Mouse (Mus musculus): Measurements from ENCODE around the gene Gm20388. TPM values are rescaled to one million over a fixed set of nuclear protein-coding genes. Genes with fewer than 3 reads are reported as not detected.
A peak's percentile ranks its signal among the peaks of the same experiment; 100 is the strongest.

Gm20388 gene
- polyA plus RNA-seq, 1 experiment from 2014 or later: 7.4 TPM

- Histone ChIP-seq H3K9ac (no peak overlapping the region), H3K4me1 (peaks cover 12% of the 10 kb centered on the region), H3K4me3 (replicated peaks) (peak overlapping the region; percentile 18), H3K9me3 (replicated peaks) (no peaks in the 10 kb centered on the region), H3K27ac (no peak overlapping the region), H3K4me2 (peak overlapping the region; percentile 42), H3K27me3 (peaks cover 70% of the 10 kb centered on the region), H3K36me3 (no peaks in the 10 kb centered on the region)
- no peak for ATAC-seq (replicated peaks; ENCODE audit: low FRiP score)
- WGBS: 1% methylated on average over 49 of the region's 49 CpGs
These were observed 3981.4 kb downstream of the Gm20388 start for GRCm38 (mm10) chr8:123891883-123892585.

DNA sequence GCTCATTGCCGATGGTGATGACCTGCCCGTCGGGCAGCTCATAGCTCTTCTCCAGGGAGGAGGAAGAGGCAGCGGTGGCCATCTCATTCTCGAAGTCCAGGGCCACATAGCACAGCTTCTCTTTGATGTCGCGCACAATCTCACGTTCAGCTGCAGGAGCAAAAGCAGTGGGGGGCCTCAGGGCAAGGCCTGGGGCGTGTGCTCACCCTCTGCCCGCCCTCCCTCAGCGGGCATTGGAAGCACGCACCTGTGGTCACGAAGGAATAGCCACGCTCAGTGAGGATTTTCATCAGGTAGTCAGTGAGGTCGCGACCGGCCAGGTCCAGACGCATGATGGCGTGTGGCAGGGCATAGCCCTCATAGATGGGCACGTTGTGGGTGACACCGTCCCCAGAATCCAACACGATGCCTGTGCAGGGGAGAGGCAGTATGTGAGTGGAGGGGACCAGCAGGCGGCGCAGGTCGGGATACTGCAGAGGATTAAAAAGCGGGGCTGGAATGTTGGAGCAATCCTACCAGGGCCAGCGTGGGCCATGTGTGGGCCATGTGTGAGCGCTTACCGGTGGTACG lies 3982.0 kb downstream of the Gm20388 start:
- H3K36me3 ChIP-seq: no peaks in the 10 kb centered on the region
- no peak for ATAC-seq (replicated peaks; ENCODE audit: low FRiP score)
- H3K9me3 ChIP-seq (replicated peaks): no peaks in the 10 kb centered on the region
- peaks cover 12% of the 10 kb centered on the region for H3K4me1 ChIP-seq
- H3K27me3 ChIP-seq: peaks cover 70% of the 10 kb centered on the region
- 11% methylated on average over 30 of the region's 30 CpGs for WGBS
- H3K9ac ChIP-seq: no peak overlapping the region
- peak overlapping the region; percentile 18; the same call in 1 of the 2 replicates for H3K4me3 ChIP-seq (replicated peaks)
- H3K27ac ChIP-seq: no peak overlapping the region
- H3K4me2 ChIP-seq: peak overlapping the region; percentile 42

DNA sequence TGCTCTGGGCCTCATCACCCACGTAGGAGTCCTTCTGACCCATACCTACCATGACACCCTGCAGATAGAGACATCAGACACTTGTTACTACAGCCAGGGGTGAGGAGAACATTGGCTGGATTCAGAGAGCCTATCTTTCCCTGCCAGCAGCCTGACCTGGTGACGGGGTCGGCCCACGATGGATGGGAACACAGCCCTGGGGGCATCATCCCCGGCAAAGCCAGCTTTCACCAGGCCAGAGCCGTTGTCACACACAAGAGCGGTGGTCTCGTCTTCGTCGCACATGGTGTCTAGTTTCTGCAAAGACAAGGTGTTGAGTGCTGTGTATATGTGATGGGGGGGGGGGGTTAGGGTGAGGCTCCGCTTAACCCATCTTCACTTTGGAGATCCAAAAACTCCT lies 3982.8 kb downstream of the Gm20388 start:
- Histone ChIP-seq H3K9ac (no peak overlapping the region), H3K4me2 (no peak overlapping the region), H3K4me1 (peaks cover 12% of the 10 kb centered on the region), H3K27ac (no peak overlapping the region), H3K4me3 (replicated peaks) (no peak overlapping the region), H3K36me3 (no peaks in the 10 kb centered on the region), H3K27me3 (peaks cover 70% of the 10 kb centered on the region), H3K9me3 (replicated peaks) (no peaks in the 10 kb centered on the region)
- WGBS: 81% methylated on average over 11 of the region's 11 CpGs
- no peak for ATAC-seq (replicated peaks; ENCODE audit: low FRiP score)

GRCm38 (mm10) chr8:123894502-123895097 lies 3984.0 kb downstream of the Gm20388 start, which contains the start of gene Acta1:
Gene Acta1, minus strand, starts transcription at chr8:123894751.
- Histone ChIP-seq H3K27ac (no peak within 1 kb of the TSS), H3K4me3 (replicated peaks) (no peak within 1 kb of the TSS), H3K9me3 (replicated peaks) (no peaks in the 10 kb centered on the region), H3K36me3 (peaks cover 7% of the 10 kb centered on the region), H3K9ac (no peak within 1 kb of the TSS), H3K27me3 (peaks cover 69% of the 10 kb centered on the region), H3K4me2 (no peak within 1 kb of the TSS), H3K4me1 (peaks cover 12% of the 10 kb centered on the region)
- ATAC-seq (replicated peaks; ENCODE audit: low FRiP score): no peak
- WGBS: 22% methylated on average over 15 of the region's 15 CpGs

GRCm38 (mm10) chr8:123895230-123895629 lies 3984.6 kb downstream of the Gm20388 start:
- Histone ChIP-seq H3K4me1 (peaks cover 12% of the 10 kb centered on the region), H3K27me3 (peaks cover 63% of the 10 kb centered on the region), H3K9ac (no peak overlapping the region), H3K4me2 (no peak overlapping the region), H3K9me3 (replicated peaks) (no peaks in the 10 kb centered on the region), H3K36me3 (peaks cover 11% of the 10 kb centered on the region), H3K4me3 (replicated peaks) (no peak overlapping the region), H3K27ac (no peak overlapping the region)
- 61% methylated on average over 4 of the region's 4 CpGs for WGBS
- no peak for ATAC-seq (replicated peaks; ENCODE audit: low FRiP score)

- Histone ChIP-seq H3K27ac (no peak overlapping the region), H3K4me2 (no peak overlapping the region), H3K27me3 (peaks cover 57% of the 10 kb centered on the region), H3K9me3 (replicated peaks) (no peaks in the 10 kb centered on the region), H3K9ac (no peak overlapping the region), H3K36me3 (peaks cover 17% of the 10 kb centered on the region), H3K4me3 (replicated peaks) (no peak overlapping the region), H3K4me1 (peaks cover 12% of the 10 kb centered on the region)
- no peak for ATAC-seq (replicated peaks; ENCODE audit: low FRiP score)
- WGBS: 72% methylated on average over 9 of the region's 9 CpGs
These were observed 3985.2 kb downstream of the Gm20388 start for GRCm38 (mm10) chr8:123895680-123896365.

DNA sequence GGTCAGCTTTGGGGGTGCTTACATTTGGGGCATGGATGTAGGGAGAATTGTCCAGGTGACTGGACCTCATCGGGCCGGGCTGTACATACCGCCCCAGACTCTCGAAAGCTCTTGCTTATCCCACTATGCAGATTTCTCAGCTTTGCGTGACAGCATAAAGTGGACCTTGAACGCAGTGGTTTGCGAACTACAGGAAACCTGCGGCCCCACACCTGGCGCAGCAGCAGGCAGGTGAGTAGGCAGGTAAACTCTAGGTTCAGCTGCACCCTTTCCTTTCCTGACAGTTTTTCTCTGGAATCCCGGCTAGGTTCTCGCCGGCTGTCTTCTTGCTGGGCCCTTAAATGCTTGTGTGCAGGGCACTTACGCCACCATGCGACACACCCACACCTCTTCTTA lies 3985.7 kb downstream of the Gm20388 start:
- Histone ChIP-seq H3K4me3 (replicated peaks) (no peak overlapping the region), H3K36me3 (peaks cover 22% of the 10 kb centered on the region), H3K9me3 (replicated peaks) (no peaks in the 10 kb centered on the region), H3K9ac (no peak overlapping the region), H3K4me1 (peaks cover 12% of the 10 kb centered on the region), H3K27me3 (peaks cover 52% of the 10 kb centered on the region), H3K4me2 (no peak overlapping the region), H3K27ac (no peak overlapping the region)
- no peak for ATAC-seq (replicated peaks; ENCODE audit: low FRiP score)
- 57% methylated on average over 14 of the region's 14 CpGs for WGBS

DNA sequence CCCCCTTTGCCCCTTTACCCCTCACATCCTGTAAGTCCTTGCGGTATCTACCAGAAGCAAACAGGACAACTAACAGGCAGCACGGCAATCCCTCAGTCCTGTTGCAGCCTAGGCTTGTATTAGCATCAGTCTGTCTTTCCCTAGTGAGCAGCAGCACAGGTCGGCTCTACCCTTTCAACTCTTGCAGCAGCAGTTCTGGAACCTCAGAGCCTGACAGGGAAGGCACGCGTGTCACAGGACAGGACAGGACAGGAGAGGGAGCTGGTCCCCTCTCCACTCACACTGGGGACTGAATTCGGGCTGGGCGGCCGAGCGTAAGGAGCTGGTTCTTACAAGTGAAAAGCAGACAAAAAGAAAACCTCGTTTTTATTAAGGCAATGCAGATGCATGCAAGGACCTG lies 3986.1 kb downstream of the Gm20388 start:
- no peak overlapping the region for H3K9ac ChIP-seq
- no peaks in the 10 kb centered on the region for H3K9me3 ChIP-seq (replicated peaks)
- peaks cover 8% of the 10 kb centered on the region for H3K4me1 ChIP-seq
- no peak overlapping the region for H3K4me2 ChIP-seq
- 59% methylated on average over 10 of the region's 10 CpGs for WGBS
- peaks cover 48% of the 10 kb centered on the region for H3K27me3 ChIP-seq
- no peak for ATAC-seq (replicated peaks; ENCODE audit: low FRiP score)
- no peak overlapping the region for H3K4me3 ChIP-seq (replicated peaks)
- H3K36me3 ChIP-seq: peaks cover 26% of the 10 kb centered on the region
- H3K27ac ChIP-seq: no peak overlapping the region

- Histone ChIP-seq H3K27ac (no peak overlapping the region), H3K4me2 (no peak overlapping the region), H3K4me1 (no peaks in the 10 kb centered on the region), H3K9me3 (replicated peaks) (no peaks in the 10 kb centered on the region), H3K36me3 (peaks cover 44% of the 10 kb centered on the region), H3K9ac (no peak overlapping the region), H3K27me3 (peaks cover 30% of the 10 kb centered on the region), H3K4me3 (replicated peaks) (no peak overlapping the region)
- WGBS: 85% methylated on average over 5 of the region's 5 CpGs
- no peak for ATAC-seq (replicated peaks; ENCODE audit: low FRiP score)
These were observed 3987.9 kb downstream of the Gm20388 start for GRCm38 (mm10) chr8:123898576-123898975.

GRCm38 (mm10) chr8:123899366-123899765 lies 3988.7 kb downstream of the Gm20388 start:
- peaks cover 22% of the 10 kb centered on the region for H3K27me3 ChIP-seq
- no peaks in the 10 kb centered on the region for H3K4me1 ChIP-seq
- H3K9ac ChIP-seq: no peak overlapping the region
- no peaks in the 10 kb centered on the region for H3K9me3 ChIP-seq (replicated peaks)
- 87% methylated on average over 7 of the region's 7 CpGs for WGBS
- no peak overlapping the region for H3K27ac ChIP-seq
- ATAC-seq (replicated peaks; ENCODE audit: low FRiP score): no peak
- H3K4me2 ChIP-seq: no peak overlapping the region
- no peak overlapping the region for H3K4me3 ChIP-seq (replicated peaks)
- peaks cover 52% of the 10 kb centered on the region for H3K36me3 ChIP-seq

DNA sequence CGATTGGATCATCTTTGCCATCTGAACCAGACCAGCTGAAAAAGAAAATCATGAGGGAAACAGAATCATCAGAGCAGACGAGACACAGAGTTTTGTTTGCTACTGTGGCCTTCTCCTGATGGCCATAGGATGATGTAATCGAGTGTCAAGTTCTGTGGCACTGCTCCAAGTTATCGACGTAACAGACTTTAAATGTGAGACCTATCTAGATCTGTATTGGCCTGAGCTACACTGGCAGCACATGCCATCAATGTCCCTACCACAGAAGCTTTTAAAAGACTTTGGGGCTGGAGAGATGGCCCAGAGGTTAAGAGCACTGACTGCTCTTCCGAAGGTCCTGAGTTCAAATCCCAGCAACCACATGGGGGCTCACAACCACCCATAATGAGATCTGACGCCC lies 3992.0 kb downstream of the Gm20388 start:
- no peak overlapping the region for H3K27ac ChIP-seq
- H3K27me3 ChIP-seq: no peaks in the 10 kb centered on the region
- 89% methylated on average over 7 of the region's 7 CpGs for WGBS
- peaks cover 81% of the 10 kb centered on the region for H3K36me3 ChIP-seq
- ATAC-seq (replicated peaks; ENCODE audit: low FRiP score): no peak
- no peak overlapping the region for H3K4me2 ChIP-seq
- no peak overlapping the region for H3K9ac ChIP-seq
- H3K9me3 ChIP-seq (replicated peaks): no peaks in the 10 kb centered on the region
- H3K4me1 ChIP-seq: no peaks in the 10 kb centered on the region
- no peak overlapping the region for H3K4me3 ChIP-seq (replicated peaks)

- Histone ChIP-seq H3K27me3 (no peaks in the 10 kb centered on the region), H3K36me3 (peaks cover 95% of the 10 kb centered on the region), H3K9me3 (replicated peaks) (no peaks in the 10 kb centered on the region), H3K9ac (no peak overlapping the region), H3K4me1 (no peaks in the 10 kb centered on the region), H3K4me2 (no peak overlapping the region), H3K27ac (no peak overlapping the region), H3K4me3 (replicated peaks) (no peak overlapping the region)
- 91% methylated on average over 6 of the region's 6 CpGs for WGBS
- no peak for ATAC-seq (replicated peaks; ENCODE audit: low FRiP score)
These were observed 3997.0 kb downstream of the Gm20388 start for GRCm38 (mm10) chr8:123907604-123908003.
